Mouse (Mus musculus) stomach, embryonic 16.5 days (tissue): ENCODE measurements around the gene E130218I03Rik. TPM values are rescaled to one million over a fixed set of nuclear protein-coding genes. Genes with fewer than 3 reads are reported as not detected.

ENCODE experiments used
- ATAC-seq: fragments of 200-750 bp; cut with Nextera tagmentation; 2 replicates; pipeline ENCODE4 v1.8.0; 2017; ENCODE audit warnings: moderate number of reproducible peaks, moderate TSS enrichment; ENCODE audit not compliant: insufficient read depth, low FRiP score
- H3K27ac ChIP-seq: fragments of 300-500 bp; sonication (generic); 2 replicates; pipeline ENCODE4 v1.5.1; 2014; ENCODE audit warnings: low read length
- H3K27me3 ChIP-seq: fragments of 300-500 bp; sonication (generic); 2 replicates; pipeline ENCODE4 v1.6.1; 2014; ENCODE audit warnings: low read length, control low read depth, mixed read lengths; ENCODE audit not compliant: control insufficient read depth, insufficient read depth
- H3K36me3 ChIP-seq: fragments of 300-500 bp; sonication (generic); 2 replicates; pipeline ENCODE4 v1.6.1; 2014; ENCODE audit warnings: low read length; ENCODE audit not compliant: control insufficient read depth, insufficient read depth
- H3K4me1 ChIP-seq: fragments of 300-500 bp; sonication (generic); 2 replicates; pipeline ENCODE4 v1.6.1; 2014; ENCODE audit warnings: low read length, control low read depth, mixed read lengths; ENCODE audit not compliant: control insufficient read depth, insufficient read depth
- H3K4me2 ChIP-seq: fragments of 300-500 bp; sonication (generic); 2 replicates; pipeline ENCODE4 v1.6.1; 2014; ENCODE audit warnings: low read depth, low read length, mixed read lengths
- H3K4me3 ChIP-seq: fragments of 300-500 bp; sonication (generic); replicated peaks from 2 replicates; pipeline ENCODE4 v1.5.1; 2014; ENCODE audit warnings: mild to moderate bottlenecking, low read length
- H3K9ac ChIP-seq: fragments of 300-500 bp; sonication (generic); 2 replicates; pipeline ENCODE4 v1.6.1; 2014; ENCODE audit warnings: low read length
- H3K9me3 ChIP-seq: fragments of 300-500 bp; sonication (generic); replicated peaks from 2 replicates; pipeline ENCODE4 v1.6.1; 2016; ENCODE audit warnings: low read length, control low read depth; ENCODE audit not compliant: control insufficient read depth
- WGBS: fragments of 180-500 bp; shearing (Covaris S2); extraction: QIAGEN DNeasy Blood & Tissue Kit; methylation state at CpG from one replicate; pipeline ENCODE4 v1.1.7; 2014; 5-methylcytosine and 5-hydroxymethylcytosine counted together
- polyA plus RNA-seq: library from polyadenylated mRNA; unstranded; fragments of >200 nt; fragmentation: Nextera tagmentation; extraction: Ambion mirVana; gene quantifications from 2 replicates; pipeline ENCODE4 v1.2.1, GENCODE M21; 2015

E130218I03Rik gene
- polyA plus RNA-seq, 1 experiment from 2014 or later = 0.26 TPM

DNA sequence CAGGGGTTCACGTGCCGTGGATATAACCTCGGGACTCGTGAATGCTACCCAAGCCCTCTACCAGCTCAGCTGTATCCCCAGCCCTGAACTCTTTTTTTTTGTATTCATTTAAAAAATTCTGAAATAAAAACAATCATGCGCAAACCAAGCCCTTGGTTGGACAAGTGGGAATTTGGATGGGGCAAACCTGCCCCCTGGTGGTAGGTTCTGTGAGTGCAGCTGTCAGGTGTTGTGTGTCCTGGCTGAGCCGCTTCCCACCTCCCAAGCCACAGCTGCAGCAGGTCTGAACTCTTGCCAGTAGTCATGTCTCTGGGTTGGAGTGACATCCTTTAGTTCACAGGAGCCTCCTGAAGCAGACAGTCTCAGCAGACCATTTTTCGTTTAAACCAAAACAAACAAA, 48.6 kb downstream of the E130218I03Rik start:
- Histone ChIP-seq H3K4me1 (peaks cover 10% of the 10 kb centered on the region), H3K4me2 (no peak overlapping the region), H3K4me3 (no peak overlapping the region), H3K9ac (no peak overlapping the region), H3K36me3 (no peaks in the 10 kb centered on the region), H3K27me3 (peaks cover 4% of the 10 kb centered on the region; the same call in 1 of the 2 replicates), H3K27ac (no peak overlapping the region), H3K9me3 (0 out of 2 replicates have a peak, but pooled peaks cover 2% of the 10 kb centered on the region)
- WGBS = 19% methylated on average over 7 of the region's 7 CpGs
- no peak for ATAC-seq

DNA sequence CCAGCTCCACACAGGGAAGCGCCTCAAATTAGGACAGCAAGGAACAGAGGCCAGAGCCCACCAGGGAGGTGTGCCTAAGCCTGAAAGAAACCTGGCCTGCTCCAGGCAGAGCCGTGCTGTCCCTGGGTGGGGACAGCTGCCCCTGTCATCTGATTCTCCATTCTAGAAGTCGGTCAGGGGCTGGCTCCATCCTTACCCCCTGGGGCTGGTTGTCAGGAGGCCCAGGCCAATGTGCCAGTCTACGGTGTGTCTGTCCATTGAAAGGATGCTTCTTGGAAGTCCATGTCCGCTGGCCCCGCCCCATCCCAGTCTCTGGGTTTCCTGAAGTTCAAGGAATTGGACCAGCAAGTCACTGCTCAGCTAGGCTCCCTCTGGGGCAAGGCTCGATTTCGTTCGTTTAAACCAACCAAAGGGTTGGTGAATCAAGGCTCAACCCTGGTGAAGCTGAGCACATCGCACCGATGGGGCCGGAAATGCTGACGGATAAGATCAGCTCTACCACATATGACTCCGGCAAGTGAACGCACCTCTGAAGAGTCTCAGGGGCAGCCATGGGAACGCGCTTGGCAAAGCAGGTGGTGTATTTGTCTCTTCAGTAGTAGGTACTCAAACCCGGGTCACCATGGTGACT, 49.7 kb downstream of the E130218I03Rik start:
- no peaks in the 10 kb centered on the region for H3K36me3 ChIP-seq
- H3K9me3 ChIP-seq = 0 out of 2 replicates have a peak, but pooled peaks cover 2% of the 10 kb centered on the region
- ATAC-seq = no peak
- peaks cover 7% of the 10 kb centered on the region for H3K4me1 ChIP-seq
- WGBS = 65% methylated on average over 18 of the region's 18 CpGs
- no peak overlapping the region for H3K4me3 ChIP-seq
- H3K27me3 ChIP-seq = peaks cover 4% of the 10 kb centered on the region; the same call in 1 of the 2 replicates
- no peak overlapping the region for H3K9ac ChIP-seq
- H3K4me2 ChIP-seq = no peak overlapping the region
- no peak overlapping the region for H3K27ac ChIP-seq

DNA sequence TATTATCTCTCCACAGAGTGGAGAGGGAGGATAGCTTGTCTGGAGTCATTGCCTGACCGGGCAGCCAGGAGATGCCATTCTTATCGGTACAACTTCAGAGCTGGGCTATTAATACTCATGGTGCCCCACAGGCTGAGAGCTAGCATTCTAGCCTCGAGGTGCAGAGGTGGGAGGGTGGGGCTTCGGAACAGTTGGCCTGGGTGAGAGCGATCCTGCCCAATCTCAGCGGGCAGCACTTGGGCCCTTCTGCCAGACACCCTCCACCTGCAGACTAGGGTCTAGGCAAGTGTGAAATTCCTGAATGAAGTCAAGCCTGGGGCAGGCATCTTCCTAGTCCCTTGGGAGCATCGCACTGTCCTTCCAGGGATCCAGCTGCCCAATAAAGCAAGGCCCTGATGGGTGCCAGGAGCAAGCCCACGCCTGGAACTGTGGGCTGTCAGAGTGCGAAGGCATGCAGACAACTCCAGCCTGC, 50.3 kb downstream of the E130218I03Rik start:
- peaks cover 4% of the 10 kb centered on the region; the same call in 1 of the 2 replicates for H3K27me3 ChIP-seq
- WGBS = 49% methylated on average over 9 of the region's 9 CpGs
- H3K9ac ChIP-seq = no peak overlapping the region
- no peak overlapping the region for H3K4me3 ChIP-seq
- no peak overlapping the region for H3K27ac ChIP-seq
- ATAC-seq = no peak
- no peak overlapping the region for H3K4me2 ChIP-seq
- 0 out of 2 replicates have a peak, but pooled peaks cover 2% of the 10 kb centered on the region for H3K9me3 ChIP-seq
- peaks cover 2% of the 10 kb centered on the region; the same call in 1 of the 2 replicates for H3K4me1 ChIP-seq
- H3K36me3 ChIP-seq = no peaks in the 10 kb centered on the region

Other genes with a start within 250 kb of the E130218I03Rik start
- 43.0 and 45.8 TPM in 2 replicates for gene Dhdds, start 242.7 kb upstream of the E130218I03Rik start, polyA plus RNA-seq
- gene Lin28a, start 224.8 kb upstream of the E130218I03Rik start, polyA plus RNA-seq = 0.13 and 0.22 TPM in 2 replicates
- gene Zfp683, start 189.8 kb upstream of the E130218I03Rik start, polyA plus RNA-seq = not detected in 2 replicates
- gene Crybg2, start 182.8 kb upstream of the E130218I03Rik start, polyA plus RNA-seq = 19.3 and 26.8 TPM in 2 replicates
- gene Cd52, start 148.6 kb upstream of the E130218I03Rik start, polyA plus RNA-seq = 25.8 and 44.2 TPM in 2 replicates
- gene Ubxn11, start 141.1 kb upstream of the E130218I03Rik start, polyA plus RNA-seq = 6.4 and 7.0 TPM in 2 replicates
- 397 and 438 TPM in 2 replicates for gene Sh3bgrl3, start 114.9 kb upstream of the E130218I03Rik start, polyA plus RNA-seq
- gene Cep85, start 56.5 kb upstream of the E130218I03Rik start, polyA plus RNA-seq = 110 and 113 TPM in 2 replicates
- not detected in 2 replicates for gene Gm7534, start 40.7 kb upstream of the E130218I03Rik start, polyA plus RNA-seq
- gene Catsper4, start 16.3 kb upstream of the E130218I03Rik start, polyA plus RNA-seq = 0.30 and 0.55 TPM in 2 replicates
- gene Cnksr1, start 5.3 kb upstream of the E130218I03Rik start, polyA plus RNA-seq = 10.7 and 13.4 TPM in 2 replicates
- 12.9 and 13.0 TPM in 2 replicates for gene Zfp593, start 1.9 kb downstream of the E130218I03Rik start, polyA plus RNA-seq
- not detected in 2 replicates for gene Gm30191, start 3.3 kb downstream of the E130218I03Rik start, polyA plus RNA-seq
- gene Grrp1, start 10.4 kb downstream of the E130218I03Rik start, polyA plus RNA-seq = 3.2 and 3.5 TPM in 2 replicates
- gene Pdik1l, start 44.2 kb downstream of the E130218I03Rik start, polyA plus RNA-seq = 17.7 and 19.0 TPM in 2 replicates
- gene Trim63, start 71.5 kb downstream of the E130218I03Rik start, polyA plus RNA-seq = 0.37 and 1.4 TPM in 2 replicates
- gene Slc30a2, start 99.5 kb downstream of the E130218I03Rik start, polyA plus RNA-seq = 0.91 and 1.1 TPM in 2 replicates
- gene Extl1, start 140.2 kb downstream of the E130218I03Rik start, polyA plus RNA-seq = 1.7 and 2.1 TPM in 2 replicates
- 24.7 and 24.8 TPM in 2 replicates for gene Pafah2, start 152.7 kb downstream of the E130218I03Rik start, polyA plus RNA-seq
- gene Stmn1, start 224.7 kb downstream of the E130218I03Rik start, polyA plus RNA-seq = 1,080 and 1,153 TPM in 2 replicates